Mouse (Mus musculus) limb, embryonic 14.5 days (tissue): ENCODE data around the gene Nr2c2ap. TPM values are rescaled to one million over a fixed set of nuclear protein-coding genes. Genes with fewer than 3 reads are reported as not detected.

Source experiments
- ATAC-seq: fragments of 200-750 bp; cut with Nextera tagmentation; 2 replicates; pipeline ENCODE4 v1.8.0; 2017; ENCODE audit warnings: low read depth, moderate number of reproducible peaks, moderate TSS enrichment; ENCODE audit not compliant: low FRiP score
- DNase-seq: peaks from one replicate; pipeline ENCODE4 v3.0.0-alpha.2; 2015; ENCODE audit warnings: low spot score
- H3K27ac ChIP-seq: fragments of 300-500 bp; sonication (generic); replicated peaks from 2 replicates; pipeline ENCODE4 v1.5.1; 2014; ENCODE audit warnings: low read depth, mild to moderate bottlenecking, low read length, moderate library complexity, mixed read lengths
- H3K27me3 ChIP-seq: fragments of 300-500 bp; sonication (generic); 2 replicates; pipeline ENCODE4 v1.6.1; 2014; ENCODE audit warnings: low read length, mixed read lengths; ENCODE audit not compliant: control insufficient read depth, insufficient read depth
- H3K36me3 ChIP-seq: fragments of 300-500 bp; sonication (generic); 2 replicates; pipeline ENCODE4 v1.6.1; 2014; ENCODE audit warnings: mild to moderate bottlenecking, low read length, moderate library complexity, mixed read lengths; ENCODE audit not compliant: control insufficient read depth, insufficient read depth
- H3K4me1 ChIP-seq: fragments of 300-500 bp; sonication (generic); 2 replicates; pipeline ENCODE4 v1.6.1; 2014; ENCODE audit warnings: antibody characterized with exemption, low read length, mixed read lengths; ENCODE audit not compliant: control insufficient read depth, insufficient read depth
- H3K4me2 ChIP-seq: fragments of 300-500 bp; sonication (generic); replicated peaks from 2 replicates; pipeline ENCODE4 v1.6.1; 2014; ENCODE audit warnings: low read depth, mild to moderate bottlenecking, low read length, moderate library complexity; ENCODE audit not compliant: severe bottlenecking
- H3K4me3 ChIP-seq: fragments of 300-500 bp; sonication (generic); replicated peaks from 2 replicates; pipeline ENCODE4 v1.5.1; 2014; ENCODE audit warnings: low read length
- H3K9ac ChIP-seq: fragments of 300-500 bp; sonication (generic); 2 replicates; pipeline ENCODE4 v1.6.1; 2014; ENCODE audit warnings: mild to moderate bottlenecking, low read depth, low read length, moderate library complexity; ENCODE audit not compliant: severe bottlenecking
- H3K9me3 ChIP-seq: fragments of 300-500 bp; sonication (generic); 2 replicates; pipeline ENCODE4 v1.6.1; 2016; ENCODE audit warnings: low read length; ENCODE audit not compliant: control insufficient read depth
- POLR2A ChIP-seq: fragments of 200-500 bp; IDR thresholded peaks from 2 replicates; pipeline ENCODE4 v1.8.0; 2012; ENCODE audit warnings: inconsistent platforms, mild to moderate bottlenecking, moderate library complexity, borderline replicate concordance; ENCODE audit not compliant: insufficient read depth, insufficient read length; ENCODE audit errors: extremely low read depth
- WGBS: fragments of 180-500 bp; shearing (Covaris S2); extraction: QIAGEN DNeasy Blood & Tissue Kit; methylation state at CpG from one replicate; pipeline ENCODE4 v1.1.7; 2014; 5-methylcytosine and 5-hydroxymethylcytosine counted together
- polyA plus RNA-seq, 2 experiments: library from polyadenylated mRNA; depleted of rRNA in 1 of 2; stranded (reverse) in 1 of 2; unstranded in 1 of 2; fragments of >200 nt; fragmentation: Nextera tagmentation in 1 of 2; extraction: Ambion mirVana in 1 of 2; gene quantifications; 2 replicates each; pipeline versions ENCODE4 v1.2.1 to v1.2.3; 2012 to 2014

The Nr2c2ap gene
- polyA plus RNA-seq, 2 experiments: 19.3 to 20.8 TPM

- Histone ChIP-seq H3K27me3 (peaks cover 35% of the 10 kb centered on the region), H3K9me3 (no peaks in the 10 kb centered on the region), H3K4me1 (0 out of 2 replicates have a peak, but pooled peaks cover 3% of the 10 kb centered on the region), H3K4me2 (peak within 1 kb of the TSS; percentile 45), H3K36me3 (no peaks in the 10 kb centered on the region), H3K9ac (0 out of 2 replicates have a peak within 1 kb of the TSS, but pooled peaks have one; percentile 38), H3K27ac (no peak within 1 kb of the TSS), H3K4me3 (peak within 1 kb of the TSS; percentile 20)
- 1% methylated on average over 19 of the region's 19 CpGs for WGBS
- TF ChIP-seq POLR2A: no peak
- ATAC-seq (peak; percentile 63), DNase-seq (peak; percentile 72)
Measured at GRCm38 (mm10) chr8:70120667-70121066, 10.5 kb upstream of the Nr2c2ap start, which contains the start of gene Ncan. Gene Ncan, minus strand, starts transcription at chr8:70120873.

- ATAC-seq (no peak), DNase-seq (no peak)
- Histone ChIP-seq H3K27me3 (peaks cover 21% of the 10 kb centered on the region), H3K4me2 (no peak overlapping the region), H3K9me3 (no peaks in the 10 kb centered on the region), H3K36me3 (no peaks in the 10 kb centered on the region), H3K9ac (no peak overlapping the region), H3K4me1 (0 out of 2 replicates have a peak, but pooled peaks cover 3% of the 10 kb centered on the region), H3K27ac (no peak overlapping the region), H3K4me3 (no peak overlapping the region)
- no peak for TF ChIP-seq POLR2A
- 53% methylated on average over 2 of the region's 2 CpGs for WGBS
Measured at GRCm38 (mm10) chr8:70122863-70123262, 8.3 kb upstream of the Nr2c2ap start.

- no peak for TF ChIP-seq POLR2A
- no peak for DNase-seq
Measured at GRCm38 (mm10) chr8:70124992-70125391, 6.1 kb upstream of the Nr2c2ap start.

GRCm38 (mm10) chr8:70128435-70128834 lies 2.7 kb upstream of the Nr2c2ap start:
- Histone ChIP-seq H3K4me1 (0 out of 2 replicates have a peak, but pooled peaks cover 6% of the 10 kb centered on the region), H3K4me2 (no peak overlapping the region), H3K27me3 (no peaks in the 10 kb centered on the region), H3K36me3 (peaks cover 13% of the 10 kb centered on the region), H3K9me3 (no peaks in the 10 kb centered on the region), H3K9ac (no peak overlapping the region), H3K27ac (no peak overlapping the region), H3K4me3 (no peak overlapping the region)
- 78% methylated on average over 3 of the region's 3 CpGs for WGBS
- ATAC-seq (no peak), DNase-seq (no peak)
- TF ChIP-seq POLR2A: no peak

More at GRCm38 (mm10) chr8:70124992-70125391, 6.1 kb upstream of the Nr2c2ap start:
- no peaks in the 10 kb centered on the region for H3K9me3 ChIP-seq
- no peak for ATAC-seq
- 64% methylated on average over 8 of the region's 8 CpGs for WGBS
- H3K27ac ChIP-seq: no peak overlapping the region
- no peak overlapping the region for H3K4me2 ChIP-seq
- H3K4me3 ChIP-seq: no peak overlapping the region
- no peak overlapping the region for H3K9ac ChIP-seq
- no peaks in the 10 kb centered on the region for H3K36me3 ChIP-seq
- 0 out of 2 replicates have a peak, but pooled peaks cover 3% of the 10 kb centered on the region for H3K4me1 ChIP-seq
- peaks cover 2% of the 10 kb centered on the region for H3K27me3 ChIP-seq

GRCm38 (mm10) chr8:70129309-70129952 lies 1.7 kb upstream of the Nr2c2ap start:
- DNase-seq: no peak
- Histone ChIP-seq H3K36me3 (peaks cover 23% of the 10 kb centered on the region), H3K9me3 (no peaks in the 10 kb centered on the region), H3K4me3 (no peak overlapping the region), H3K27ac (peak overlapping the region; percentile 19; the same call in 1 of the 2 replicates), H3K27me3 (no peaks in the 10 kb centered on the region), H3K4me2 (no peak overlapping the region), H3K4me1 (0 out of 2 replicates have a peak, but pooled peaks cover 6% of the 10 kb centered on the region), H3K9ac (no peak overlapping the region)
- no peak for ATAC-seq
- TF ChIP-seq POLR2A: no peak
- 71% methylated on average over 9 of the region's 9 CpGs for WGBS
